Mouse (Mus musculus) olfactory bulb, adult 2 months (tissue): ENCODE data around the gene Lsamp. TPM values are rescaled to one million over a fixed set of nuclear protein-coding genes. Genes with fewer than 3 reads are reported as not detected.

Experiments
- H3K27ac ChIP-seq: fragments of 200-500 bp; 2 replicates; pipeline ENCODE4 v1.5.1; 2012; ENCODE audit warnings: low read depth, low read length; ENCODE audit not compliant: insufficient read depth
- H3K4me1 ChIP-seq: fragments of 200-500 bp; 2 replicates; pipeline ENCODE4 v1.6.1; 2012; ENCODE audit warnings: low read length; ENCODE audit not compliant: control insufficient read depth, insufficient read depth
- H3K4me3 ChIP-seq: fragments of 200-500 bp; 2 replicates; pipeline ENCODE4 v1.5.1; 2012; ENCODE audit warnings: mild to moderate bottlenecking, low read depth, low read length, moderate library complexity; ENCODE audit not compliant: insufficient read depth
- CTCF ChIP-seq: fragments of 200-500 bp; IDR thresholded peaks from 2 replicates; pipeline ENCODE4 v1.5.1; 2012; ENCODE audit warnings: low read depth, mild to moderate bottlenecking, low read length, moderate library complexity; ENCODE audit not compliant: insufficient read depth
- POLR2A ChIP-seq: fragments of 200-500 bp; IDR thresholded peaks from 2 replicates; pipeline ENCODE4 v1.6.1; 2012; ENCODE audit warnings: mild to moderate bottlenecking, low read depth, low read length, moderate library complexity; ENCODE audit not compliant: insufficient read depth
- WGBS: fragments of 180-500 bp; shearing (Covaris S2); methylation state at CpG from one replicate; pipeline ENCODE4 v1.1.7; 2018; 5-methylcytosine and 5-hydroxymethylcytosine counted together
- polyA plus RNA-seq: library from polyadenylated mRNA; stranded (reverse); fragments of >200 nt; gene quantifications from 2 replicates; pipeline ENCODE4 v1.2.4, GENCODE M21; 2012; ENCODE audit warnings: low replicate concordance; ENCODE audit not compliant: missing spikeins, insufficient read depth, insufficient read length

Gene Lsamp
- polyA plus RNA-seq, 1 experiment, result 34.4 TPM

DNA sequence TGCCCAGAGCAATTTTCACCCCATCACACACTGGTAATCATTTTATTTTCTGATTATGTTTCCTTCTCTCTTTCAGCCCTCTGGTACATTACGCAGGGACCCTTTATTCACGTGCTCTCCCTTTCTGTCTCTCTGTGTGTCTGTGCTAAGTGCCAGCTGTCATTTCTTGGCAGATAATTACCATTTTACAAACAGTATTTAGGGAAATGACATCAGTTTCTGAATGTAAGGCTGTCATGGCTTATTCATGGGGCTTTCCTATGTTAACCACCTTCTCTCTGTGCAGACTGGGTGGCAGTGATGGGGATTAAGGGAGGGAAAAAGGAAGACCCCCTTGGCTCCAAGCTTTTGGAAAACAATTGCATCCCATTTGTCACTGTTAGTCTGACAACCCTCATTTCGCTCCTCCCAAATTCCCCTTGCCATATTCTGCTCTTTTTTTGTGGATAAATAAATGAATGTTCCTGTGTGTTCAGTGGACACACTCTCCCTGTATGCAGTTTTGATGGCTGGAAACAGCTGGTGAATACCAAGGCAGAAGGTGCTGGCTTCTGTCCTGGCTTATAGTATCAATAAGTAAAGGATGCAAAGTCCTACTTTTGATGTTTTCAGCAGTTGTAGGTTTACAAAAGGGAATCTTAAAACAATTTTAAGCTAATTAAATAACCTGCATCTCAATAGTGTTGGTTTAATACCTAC, 520.2 kb downstream of the Lsamp start:
- 63% methylated on average over 3 of the region's 3 CpGs for WGBS
- no peak overlapping the region for H3K4me3 ChIP-seq
- TF ChIP-seq POLR2A (no peak), CTCF (no peak)
- no peaks in the 10 kb centered on the region for H3K4me1 ChIP-seq
- H3K27ac ChIP-seq, result no peak overlapping the region

DNA sequence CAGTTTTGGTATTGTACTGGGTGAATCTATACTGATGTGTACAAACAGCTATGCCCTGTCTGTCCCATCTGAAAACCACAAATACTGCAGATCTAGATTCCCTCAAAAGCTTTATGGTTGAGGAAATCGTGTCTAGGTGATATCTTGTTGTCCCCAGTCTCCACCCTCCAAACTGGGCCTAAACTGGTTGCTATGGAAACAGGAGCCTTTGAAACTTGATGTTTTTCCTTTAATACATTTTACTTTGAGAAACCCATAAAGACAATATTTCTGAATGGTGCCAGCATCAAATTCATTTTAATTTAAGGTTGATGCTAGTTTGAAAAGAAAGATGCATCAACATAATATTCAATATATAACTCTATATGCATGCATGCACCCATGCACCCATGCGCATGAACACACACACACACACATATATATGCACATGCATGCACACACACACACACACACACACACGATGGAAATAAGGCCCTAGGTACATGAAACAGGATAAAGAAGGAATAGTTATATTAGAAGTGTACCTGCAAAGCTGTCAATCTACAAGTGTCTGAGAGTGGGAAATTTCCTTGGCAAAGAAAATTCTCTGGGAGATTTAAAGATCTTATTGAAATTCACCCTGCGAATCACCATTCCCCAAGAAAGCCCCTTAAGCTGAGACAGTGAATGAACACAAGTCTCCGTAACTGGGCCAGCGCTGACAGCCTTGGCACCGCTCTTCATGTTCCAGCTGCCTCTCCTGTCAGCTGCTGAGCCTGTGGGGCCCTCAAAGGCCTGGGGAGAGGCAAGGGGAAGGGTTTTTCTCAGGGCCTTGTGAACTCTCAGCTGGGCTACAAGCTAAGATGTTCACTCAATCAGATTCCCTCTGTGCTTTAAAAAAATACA, 525.2 kb downstream of the Lsamp start:
- Histone ChIP-seq H3K4me1 (no peaks in the 10 kb centered on the region), H3K27ac (no peak overlapping the region), H3K4me3 (no peak overlapping the region)
- TF ChIP-seq CTCF (no peak), POLR2A (no peak)
- WGBS, result 69% methylated on average over 7 of the region's 7 CpGs

GRCm38 (mm10) chr16:40536754-40537153, 552.6 kb downstream of the Lsamp start:
- no peak for TF ChIP-seq CTCF
- TF ChIP-seq POLR2A, result no peak
- WGBS, result 62% methylated on average over 1 of the region's 1 CpGs
- Histone ChIP-seq H3K4me1 (no peaks in the 10 kb centered on the region), H3K27ac (no peak overlapping the region), H3K4me3 (no peak overlapping the region)

- H3K27ac ChIP-seq, result no peak overlapping the region
- no peak overlapping the region for H3K4me3 ChIP-seq
- no peaks in the 10 kb centered on the region for H3K4me1 ChIP-seq
- WGBS, result 94% methylated on average over 4 of the region's 4 CpGs
- TF ChIP-seq CTCF (no peak), POLR2A (no peak)
Measured at GRCm38 (mm10) chr16:40549663-40550062, 565.5 kb downstream of the Lsamp start.

DNA sequence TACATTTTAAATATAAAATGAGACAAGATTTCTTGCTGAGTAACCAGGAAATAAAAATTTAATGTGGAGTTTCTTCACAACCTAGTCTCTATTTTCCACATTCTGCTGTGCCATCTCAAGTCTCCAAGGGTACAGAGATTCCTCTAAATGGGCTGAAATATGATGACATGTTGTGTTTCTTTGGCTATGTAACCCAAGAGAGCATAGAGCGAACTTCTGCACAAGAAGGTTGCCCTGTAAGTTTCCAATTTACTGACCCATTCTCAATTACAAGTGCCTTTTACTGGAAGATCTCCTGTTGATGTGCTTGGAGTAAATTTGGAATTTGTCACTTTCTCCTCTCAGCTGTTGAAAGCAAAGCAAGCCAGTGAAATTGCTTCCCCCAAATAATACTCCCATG, 571.4 kb downstream of the Lsamp start:
- 100% methylated on average over 1 of the region's 1 CpGs for WGBS
- H3K27ac ChIP-seq, result no peak overlapping the region
- TF ChIP-seq CTCF, result no peak
- TF ChIP-seq POLR2A, result no peak
- H3K4me1 ChIP-seq, result no peaks in the 10 kb centered on the region
- H3K4me3 ChIP-seq, result no peak overlapping the region

DNA sequence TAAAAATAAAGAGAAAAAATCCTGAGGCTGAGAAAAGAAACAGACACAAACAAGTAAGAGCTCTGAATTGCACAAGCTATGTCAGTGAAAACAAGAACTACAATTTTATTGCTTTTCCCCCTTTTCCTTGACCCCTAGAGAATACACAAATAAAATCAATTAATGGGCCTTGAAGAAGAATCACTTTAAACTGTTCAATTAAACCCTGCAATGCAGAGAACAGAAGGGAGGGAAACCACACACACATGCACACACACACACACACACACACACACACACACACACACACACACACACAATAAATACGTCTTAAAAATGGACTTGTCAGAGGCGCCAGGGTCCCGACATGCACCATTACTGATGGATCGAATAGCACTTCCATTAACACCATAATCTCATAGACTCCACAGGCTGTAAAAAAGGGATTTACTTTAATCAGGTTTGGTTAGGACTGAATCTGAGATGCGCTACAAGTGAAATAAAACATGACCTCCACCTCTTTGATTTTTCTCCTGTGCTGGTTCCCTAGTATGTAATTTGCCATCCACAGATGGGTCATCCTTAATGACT, 573.6 kb downstream of the Lsamp start:
- H3K4me3 ChIP-seq, result no peak overlapping the region
- H3K27ac ChIP-seq, result no peak overlapping the region
- H3K4me1 ChIP-seq, result no peaks in the 10 kb centered on the region
- 91% methylated on average over 5 of the region's 5 CpGs for WGBS
- TF ChIP-seq POLR2A, result no peak
- no peak for TF ChIP-seq CTCF

GRCm38 (mm10) chr16:40567431-40567941, 583.3 kb downstream of the Lsamp start:
- Histone ChIP-seq H3K4me3 (no peak overlapping the region), H3K4me1 (no peaks in the 10 kb centered on the region), H3K27ac (no peak overlapping the region)
- WGBS, result 80% methylated on average over 9 of the region's 9 CpGs
- TF ChIP-seq POLR2A, result no peak
- TF ChIP-seq CTCF, result no peak

- H3K27ac ChIP-seq, result no peak overlapping the region
- no peak overlapping the region for H3K4me3 ChIP-seq
- H3K4me1 ChIP-seq, result no peaks in the 10 kb centered on the region
- TF ChIP-seq CTCF (no peak), POLR2A (no peak)
- 90% methylated on average over 12 of the region's 12 CpGs for WGBS
Measured at GRCm38 (mm10) chr16:40572085-40572745, 588.1 kb downstream of the Lsamp start.
